Mouse (Mus musculus) hindbrain, postnatal 0 days (tissue): ENCODE measurements around the gene Mup21. TPM values are rescaled to one million over a fixed set of nuclear protein-coding genes. Genes with fewer than 3 reads are reported as not detected.
"Not testable (repeated sequence)": the region's sequence is repeated elsewhere in the genome, so short reads cannot be mapped to it uniquely, and the experiment has no call there.

Source experiments
- ATAC-seq: fragments of 200-750 bp; cut with Nextera tagmentation; 2 replicates; pipeline ENCODE4 v1.8.0; 2017; ENCODE audit warnings: mild to moderate bottlenecking, moderate TSS enrichment, moderate library complexity
- DNase-seq: peaks from one replicate; pipeline ENCODE4 v3.0.0-alpha.2; 2015; ENCODE audit warnings: low spot score
- H3K27ac ChIP-seq: fragments of 300-500 bp; sonication (generic); 2 replicates; pipeline ENCODE4 v1.5.1; 2014; ENCODE audit warnings: mild to moderate bottlenecking
- H3K27me3 ChIP-seq: fragments of 300-500 bp; sonication (generic); 2 replicates; pipeline ENCODE4 v1.6.1; 2014; ENCODE audit warnings: low read length, mixed read lengths; ENCODE audit not compliant: insufficient read depth
- H3K36me3 ChIP-seq: fragments of 300-500 bp; sonication (generic); 2 replicates; pipeline ENCODE4 v1.6.1; 2014; ENCODE audit warnings: low read length, mixed read lengths; ENCODE audit not compliant: insufficient read depth
- H3K4me1 ChIP-seq: fragments of 300-500 bp; sonication (generic); 2 replicates; pipeline ENCODE4 v1.6.1; 2014; ENCODE audit warnings: antibody characterized with exemption, low read length, mixed read lengths; ENCODE audit not compliant: insufficient read depth
- H3K4me2 ChIP-seq: fragments of 300-500 bp; sonication (generic); 2 replicates; pipeline ENCODE4 v1.6.1; 2014; ENCODE audit warnings: low read depth, mild to moderate bottlenecking, low read length, moderate library complexity, mixed read lengths
- H3K4me3 ChIP-seq: fragments of 300-500 bp; sonication (generic); 2 replicates; pipeline ENCODE4 v1.5.1; 2014; ENCODE audit warnings: low read length
- H3K9ac ChIP-seq: fragments of 300-500 bp; sonication (generic); replicated peaks from 2 replicates; pipeline ENCODE4 v1.6.1; 2014; ENCODE audit warnings: mild to moderate bottlenecking, low read length, moderate library complexity, mixed read lengths
- H3K9me3 ChIP-seq: fragments of 300-500 bp; sonication (generic); 2 replicates; pipeline ENCODE4 v1.6.1; 2016; ENCODE audit warnings: low read length, mixed read lengths
- CTCF ChIP-seq: IDR thresholded peaks from 2 replicates; pipeline ENCODE4 v1.5.1; 2016; ENCODE audit warnings: antibody characterized with exemption, control low read depth, low read depth
- WGBS: fragments of 180-500 bp; shearing (Covaris S2); extraction: QIAGEN DNeasy Blood & Tissue Kit; methylation state at CpG from one replicate; pipeline ENCODE4 v1.1.7; 2014; 5-methylcytosine and 5-hydroxymethylcytosine counted together
- polyA plus RNA-seq: library from polyadenylated mRNA; unstranded; fragments of >200 nt; fragmentation: Nextera tagmentation; extraction: Ambion mirVana; gene quantifications from 2 replicates; pipeline ENCODE4 v1.2.1, GENCODE M21; 2015
- total RNA-seq: library from RNA; depleted of rRNA; stranded (reverse); fragments of >200 nt; gene quantifications from 2 replicates; pipeline ENCODE4 v1.2.3, GENCODE M21; 2014; rRNA removed

Gene Mup21
- total and polyA plus RNA-seq, 2 experiments from 2014 or later = not detected

- no peaks in the 10 kb centered on the region; the same call in 1 of the 2 replicates for H3K9me3 ChIP-seq
- no peak overlapping the region for H3K4me3 ChIP-seq
- DNase-seq (peak; percentile 47), ATAC-seq (no peak)
- WGBS = 64% methylated on average over 7 of the region's 7 CpGs
- no peaks in the 10 kb centered on the region for H3K27me3 ChIP-seq
- TF ChIP-seq CTCF = peak; percentile 25; the same call in 1 of the 2 replicates
- no peaks in the 10 kb centered on the region for H3K4me1 ChIP-seq
- no peak overlapping the region for H3K27ac ChIP-seq
- H3K9ac ChIP-seq = no peak overlapping the region
- H3K36me3 ChIP-seq = no peaks in the 10 kb centered on the region
- H3K4me2 ChIP-seq = no peak overlapping the region
Observed at GRCm38 (mm10) chr4:62133706-62134105, 17.0 kb downstream of the Mup21 start.

GRCm38 (mm10) chr4:62103366-62103765, 47.3 kb downstream of the Mup21 start:
- WGBS = 90% methylated on average over 2 of the region's 2 CpGs
- H3K4me2 ChIP-seq, ATAC-seq, H3K9me3 ChIP-seq, H3K4me3 ChIP-seq, H3K36me3 ChIP-seq, H3K4me1 ChIP-seq, H3K9ac ChIP-seq, H3K27ac ChIP-seq, H3K27me3 ChIP-seq: not testable (repeated sequence)
- peak; percentile 22 for DNase-seq
- TF ChIP-seq CTCF = peak; percentile 64

Other genes with a start within 250 kb of the Mup21 start
- gene Mup20, start 96.7 kb downstream of the Mup21 start, total RNA-seq = not detected in 2 replicates
- not detected in 2 replicates for gene Mup20, start 96.7 kb downstream of the Mup21 start, polyA plus RNA-seq
- gene Mup3, start 63.5 kb downstream of the Mup21 start, total RNA-seq = not detected in 2 replicates
- not detected in 2 replicates for gene Mup3, start 63.5 kb downstream of the Mup21 start, polyA plus RNA-seq
- 12.5 and 14.4 TPM in 2 replicates for gene Zfp37, start 80.2 kb upstream of the Mup21 start, total RNA-seq
- 15.6 and 16.2 TPM in 2 replicates for gene Zfp37, start 80.2 kb upstream of the Mup21 start, polyA plus RNA-seq
- 17.7 and 19.3 TPM in 2 replicates for gene Slc31a2, start 111.7 kb upstream of the Mup21 start, total RNA-seq
- gene Slc31a2, start 111.7 kb upstream of the Mup21 start, polyA plus RNA-seq = 12.1 and 12.2 TPM in 2 replicates
- 38.3 and 43.0 TPM in 2 replicates for gene Fkbp15, start 209.7 kb upstream of the Mup21 start, total RNA-seq
- 22.6 and 23.7 TPM in 2 replicates for gene Fkbp15, start 209.7 kb upstream of the Mup21 start, polyA plus RNA-seq
- gene Slc31a1, start 209.9 kb upstream of the Mup21 start, total RNA-seq = 17.3 and 20.8 TPM in 2 replicates
- gene Slc31a1, start 209.9 kb upstream of the Mup21 start, polyA plus RNA-seq = 45.3 and 46.3 TPM in 2 replicates